Mouse (Mus musculus) liver, postnatal 0 days (tissue): ENCODE data around the gene Wdr24. TPM values are rescaled to one million over a fixed set of nuclear protein-coding genes. Genes with fewer than 3 reads are reported as not detected.

Source experiments
- ATAC-seq: fragments of 200-750 bp; cut with Nextera tagmentation; 2 replicates; pipeline ENCODE4 v1.8.0; 2017; ENCODE audit warnings: mild to moderate bottlenecking, moderate library complexity
- DNase-seq: peaks from one replicate; pipeline ENCODE4 v3.0.0-alpha.2; 2016
- H3K27ac ChIP-seq: fragments of 300-500 bp; sonication (generic); 2 replicates; pipeline ENCODE4 v1.5.1; 2014; ENCODE audit warnings: antibody characterized with exemption, moderate library complexity, mild to moderate bottlenecking, low read depth
- H3K27me3 ChIP-seq: fragments of 300-500 bp; sonication (generic); 2 replicates; pipeline ENCODE4 v1.6.1; 2014; ENCODE audit warnings: low read length, control low read depth, mixed read lengths; ENCODE audit not compliant: insufficient read depth
- H3K36me3 ChIP-seq: fragments of 300-500 bp; sonication (generic); replicated peaks from 2 replicates; pipeline ENCODE4 v1.6.1; 2014; ENCODE audit warnings: mild to moderate bottlenecking, control low read depth, low read length, moderate library complexity, mixed read lengths; ENCODE audit not compliant: insufficient read depth
- H3K4me1 ChIP-seq: fragments of 300-500 bp; sonication (generic); 2 replicates; pipeline ENCODE4 v1.6.1; 2014; ENCODE audit warnings: antibody characterized with exemption, mild to moderate bottlenecking, control low read depth; ENCODE audit not compliant: insufficient read depth
- H3K4me2 ChIP-seq: fragments of 300-500 bp; sonication (generic); 2 replicates; pipeline ENCODE4 v1.6.1; 2014; ENCODE audit warnings: low read depth, mild to moderate bottlenecking, low read length, moderate library complexity, mixed read lengths
- H3K4me3 ChIP-seq: fragments of 300-500 bp; sonication (generic); 2 replicates; pipeline ENCODE4 v1.5.1; 2014; ENCODE audit warnings: low read depth, low read length
- H3K9ac ChIP-seq: fragments of 300-500 bp; sonication (generic); replicated peaks from 2 replicates; pipeline ENCODE4 v1.6.1; 2014; ENCODE audit warnings: mild to moderate bottlenecking, moderate library complexity
- H3K9me3 ChIP-seq: fragments of 300-500 bp; sonication (generic); 2 replicates; pipeline ENCODE4 v1.6.1; 2016; ENCODE audit warnings: mild to moderate bottlenecking, control low read depth, low read length, mixed read lengths
- CTCF ChIP-seq: sonication (generic); IDR thresholded peaks from 2 replicates; pipeline ENCODE4 v1.5.1; 2016; ENCODE audit warnings: antibody characterized with exemption, low read depth
- EP300 ChIP-seq: IDR thresholded peaks from 2 replicates; pipeline ENCODE4 v1.6.1; 2016; ENCODE audit warnings: antibody characterized with exemption, low read depth, mild to moderate bottlenecking
- WGBS: fragments of 180-500 bp; shearing (Covaris S2); extraction: QIAGEN DNeasy Blood & Tissue Kit; methylation state at CpG from one replicate; pipeline ENCODE4 v1.1.7; 2014; ENCODE audit not compliant: insufficient replicate concordance; 5-methylcytosine and 5-hydroxymethylcytosine counted together
- polyA plus RNA-seq: library from polyadenylated mRNA; unstranded; fragments of >200 nt; fragmentation: Nextera tagmentation; extraction: Ambion mirVana; gene quantifications from 2 replicates; pipeline ENCODE4 v1.2.1, GENCODE M21; 2015

Gene Wdr24
- polyA plus RNA-seq, 1 experiment from 2014 or later = 7.2 TPM

GRCm38 (mm10) chr17:25809606-25810340 lies 13.7 kb upstream of the Wdr24 start:
- Histone ChIP-seq H3K4me1 (peaks cover 12% of the 10 kb centered on the region; the same call in 1 of the 2 replicates), H3K4me2 (peak overlapping the region; percentile 75), H3K9me3 (no peaks in the 10 kb centered on the region), H3K27ac (no peak overlapping the region), H3K9ac (no peak overlapping the region), H3K36me3 (no peaks in the 10 kb centered on the region), H3K4me3 (peak overlapping the region; percentile 52), H3K27me3 (peaks cover 63% of the 10 kb centered on the region)
- DNase-seq = no peak
- no peak for ATAC-seq
- 15% methylated on average over 23 of the region's 25 CpGs for WGBS
- TF ChIP-seq EP300 = no peak
- TF ChIP-seq CTCF = no peak

DNA sequence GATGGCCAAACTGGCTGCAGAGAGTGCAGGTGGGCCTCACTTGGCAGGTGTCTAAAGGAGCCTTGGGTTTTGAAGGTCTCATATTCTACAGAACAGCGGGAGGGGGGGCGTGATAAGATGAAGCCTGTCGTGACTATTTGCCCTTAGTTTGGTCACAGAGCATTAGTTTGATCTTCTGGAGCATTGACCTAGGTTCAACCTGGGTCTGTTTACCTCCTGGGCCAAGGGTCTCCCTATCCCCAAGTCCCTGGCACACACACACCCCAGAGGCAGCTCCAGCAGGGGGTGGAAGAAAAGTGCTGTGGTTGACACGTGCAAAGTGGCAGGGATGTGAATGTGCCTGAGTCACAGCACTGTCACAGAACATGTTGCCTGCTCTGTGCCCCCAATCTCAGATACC lies 12.5 kb upstream of the Wdr24 start:
- Histone ChIP-seq H3K9ac (no peak overlapping the region), H3K4me3 (no peak overlapping the region), H3K36me3 (no peaks in the 10 kb centered on the region), H3K27ac (no peak overlapping the region), H3K9me3 (no peaks in the 10 kb centered on the region), H3K27me3 (peaks cover 65% of the 10 kb centered on the region), H3K4me2 (no peak overlapping the region), H3K4me1 (peaks cover 12% of the 10 kb centered on the region; the same call in 1 of the 2 replicates)
- no peak for DNase-seq
- ATAC-seq = no peak
- TF ChIP-seq CTCF (no peak), EP300 (no peak)
- 54% methylated on average over 4 of the region's 4 CpGs for WGBS

DNA sequence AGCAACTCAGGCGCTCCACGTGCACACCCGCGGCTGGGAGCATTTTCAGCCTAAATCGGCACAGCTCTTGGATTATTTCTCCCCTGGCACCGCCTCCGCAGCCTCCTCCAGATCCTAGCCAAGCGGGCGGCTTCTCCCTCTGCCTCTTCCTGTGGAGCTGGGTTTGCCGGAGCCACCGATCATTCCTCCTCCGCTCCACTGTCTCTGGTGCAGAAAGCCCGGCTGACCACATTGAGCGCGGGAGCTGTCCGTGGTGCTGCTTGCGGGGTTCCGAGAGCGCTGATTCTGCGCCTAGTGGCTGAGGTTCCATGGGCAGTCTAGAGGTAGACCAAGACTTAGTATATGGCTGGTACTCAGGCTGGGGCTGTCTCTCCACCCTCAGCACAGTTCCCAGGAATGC lies 10.0 kb upstream of the Wdr24 start:
- no peaks in the 10 kb centered on the region for H3K36me3 ChIP-seq
- peaks cover 66% of the 10 kb centered on the region for H3K27me3 ChIP-seq
- ATAC-seq = peak; percentile 72
- no peak overlapping the region for H3K4me2 ChIP-seq
- H3K4me3 ChIP-seq = no peak overlapping the region
- TF ChIP-seq EP300 (no peak), CTCF (peak; percentile 62)
- no peak overlapping the region for H3K27ac ChIP-seq
- H3K4me1 ChIP-seq = peaks cover 12% of the 10 kb centered on the region; the same call in 1 of the 2 replicates
- 6% methylated on average over 20 of the region's 20 CpGs for WGBS
- H3K9ac ChIP-seq = no peak overlapping the region
- DNase-seq = peak; percentile 90
- no peaks in the 10 kb centered on the region for H3K9me3 ChIP-seq

DNA sequence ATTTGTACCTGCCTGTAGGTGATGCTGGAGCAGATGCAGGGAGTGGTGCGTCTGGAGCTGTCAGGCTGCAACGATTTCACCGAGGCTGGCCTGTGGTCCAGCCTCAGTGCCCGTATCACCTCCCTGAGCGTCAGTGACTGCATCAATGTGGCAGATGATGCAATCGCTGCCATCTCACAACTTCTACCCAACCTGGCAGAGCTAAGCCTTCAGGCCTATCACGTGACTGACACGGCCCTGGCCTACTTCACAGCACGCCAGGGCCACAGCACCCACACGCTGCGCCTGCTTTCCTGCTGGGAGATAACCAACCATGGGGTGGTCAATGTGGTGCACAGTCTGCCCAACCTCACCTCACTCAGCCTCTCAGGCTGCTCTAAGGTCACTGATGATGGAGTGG lies 5.8 kb upstream of the Wdr24 start:
- Histone ChIP-seq H3K9ac (no peak overlapping the region), H3K4me2 (no peak overlapping the region), H3K4me3 (no peak overlapping the region), H3K36me3 (no peaks in the 10 kb centered on the region), H3K27ac (no peak overlapping the region), H3K27me3 (peaks cover 56% of the 10 kb centered on the region), H3K9me3 (no peaks in the 10 kb centered on the region), H3K4me1 (peaks cover under 1% of the 10 kb centered on the region; the same call in 1 of the 2 replicates)
- DNase-seq (no peak), ATAC-seq (no peak)
- TF ChIP-seq CTCF (no peak), EP300 (no peak)
- WGBS = 70% methylated on average over 11 of the region's 11 CpGs

DNA sequence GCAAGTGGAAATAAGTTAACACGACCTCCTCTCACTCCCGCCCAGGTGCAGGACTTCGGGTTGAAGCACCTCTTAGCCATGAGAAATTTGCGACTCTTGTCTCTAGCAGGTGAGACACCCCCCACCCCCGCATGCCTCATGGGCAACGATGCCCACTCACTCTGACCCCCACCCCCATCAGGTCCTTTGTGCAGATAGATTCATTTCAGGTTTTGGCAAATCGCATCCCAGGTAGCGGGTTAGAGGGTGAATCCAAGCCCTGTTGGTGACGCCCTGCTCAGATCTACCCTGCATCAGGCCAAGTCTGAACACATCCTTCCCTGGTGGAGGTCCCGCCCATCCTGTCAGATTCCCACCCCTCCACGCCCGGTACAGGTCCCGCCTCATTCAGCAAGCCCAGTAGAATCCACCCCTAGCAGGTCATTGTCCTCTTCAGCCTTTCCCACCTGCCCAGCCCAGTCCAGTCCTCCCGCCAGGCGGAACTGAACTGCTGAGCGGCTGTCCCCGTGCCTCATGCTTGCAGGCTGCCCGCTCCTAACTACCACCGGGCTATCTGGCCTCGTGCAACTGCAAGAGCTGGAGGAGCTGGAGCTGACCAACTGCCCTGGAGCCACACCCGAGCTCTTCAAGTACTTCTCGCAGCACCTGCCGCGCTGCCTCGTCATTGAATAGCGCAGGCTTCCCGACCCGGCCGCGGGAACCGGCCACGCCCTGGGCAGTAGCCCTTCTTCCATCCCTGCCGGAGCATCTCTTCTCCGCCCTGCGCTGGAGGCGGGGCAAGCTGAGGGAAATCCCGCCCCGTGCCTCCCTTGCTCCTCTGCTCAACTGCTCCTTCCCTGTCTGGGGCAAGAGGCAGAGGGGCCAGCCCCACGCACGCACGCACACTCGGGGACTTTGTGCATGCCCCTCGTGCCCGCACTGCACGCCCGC lies 4.3 kb upstream of the Wdr24 start:
- H3K4me2 ChIP-seq = no peak overlapping the region
- H3K27ac ChIP-seq = no peak overlapping the region
- H3K4me3 ChIP-seq = no peak overlapping the region
- H3K9ac ChIP-seq = no peak overlapping the region
- peaks cover 45% of the 10 kb centered on the region for H3K27me3 ChIP-seq
- peak; percentile 54 for ATAC-seq
- H3K9me3 ChIP-seq = no peaks in the 10 kb centered on the region
- no peaks in the 10 kb centered on the region for H3K36me3 ChIP-seq
- whole genome bisulfite sequencing = 8% methylated on average over 45 of the region's 46 CpGs
- peak; percentile 29 for DNase-seq
- H3K4me1 ChIP-seq = peaks cover 8% of the 10 kb centered on the region
- TF ChIP-seq CTCF = no peak
- TF ChIP-seq EP300 = no peak

GRCm38 (mm10) chr17:25824362-25825142 lies 1.1 kb downstream of the Wdr24 start:
- H3K36me3 ChIP-seq = peaks cover 13% of the 10 kb centered on the region
- no peak overlapping the region for H3K27ac ChIP-seq
- peak overlapping the region; percentile 92 for H3K4me2 ChIP-seq
- peaks cover 13% of the 10 kb centered on the region for H3K27me3 ChIP-seq
- TF ChIP-seq EP300 (no peak), CTCF (no peak)
- WGBS = 66% methylated on average over 17 of the region's 17 CpGs
- no peak for ATAC-seq
- H3K9me3 ChIP-seq = no peaks in the 10 kb centered on the region
- DNase-seq = no peak
- peak overlapping the region; percentile 71 for H3K9ac ChIP-seq
- H3K4me3 ChIP-seq = peak overlapping the region; percentile 74
- H3K4me1 ChIP-seq = peaks cover 29% of the 10 kb centered on the region
